Mouse (Mus musculus): ENCODE data around the gene Hpd.
A peak's percentile ranks its signal among the peaks of the same experiment; 100 is the strongest.

DNA sequence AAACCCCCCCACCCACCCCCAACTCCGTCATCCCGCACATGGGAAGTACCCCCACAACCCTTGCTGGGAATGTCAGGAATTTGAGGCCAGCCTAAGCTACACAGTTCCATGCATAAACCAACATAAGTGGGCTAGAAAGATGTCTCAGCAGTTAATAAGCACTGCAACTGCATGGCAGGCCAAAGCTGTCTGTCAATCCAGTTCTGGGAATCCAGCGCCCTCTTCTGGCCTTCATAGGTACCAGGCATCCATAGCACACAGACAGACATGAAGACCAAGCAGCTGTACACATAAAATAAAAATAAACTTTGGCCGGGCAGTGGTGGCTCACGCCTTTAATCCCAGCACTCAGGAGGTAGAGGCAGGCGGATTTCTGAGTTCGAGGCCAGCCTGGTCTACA is 27.1 kb downstream of the Hpd start:
- TF ChIP-seq CTCF (conservative IDR thresholded peaks at IDR 0.05 in 1 of 2, IDR thresholded peaks at IDR 0.05 in 1 of 2; ENCODE audit: low read depth in 2 of 2, low read length in 2 of 2) (peak; percentile 53 to 88), USF2 (conservative IDR thresholded peaks at IDR 0.05; ENCODE audit: low read depth, low read length) (no peak), CHD2 (IDR thresholded peaks at IDR 0.05; ENCODE audit: low read length) (no peak), ETS1 (conservative IDR thresholded peaks at IDR 0.05; ENCODE audit: low read depth, low read length) (no peak), ZNF384 (IDR thresholded peaks at IDR 0.05; ENCODE audit: low read depth, low read length) (0 out of 2 replicates have a peak, but pooled peaks have one; percentile 11), MEF2A (IDR thresholded peaks at IDR 0.05; ENCODE audit: borderline replicate concordance, low read depth, low read length) (0 out of 2 replicates have a peak, but pooled peaks have one; percentile 24), POLR2A (IDR thresholded peaks at IDR 0.05; ENCODE audit: low read depth, low read length) (no peak)

Measured in CH12.LX (cell line).